ENCODE assay signal across 8 mouse cellular contexts in genomic region chr9:55542366-55543325, GRCm38 (mm10). TPM values are rescaled to one million over a fixed set of nuclear protein-coding genes. Genes with fewer than 3 reads are reported as not detected.
A peak's percentile ranks its signal among the peaks of the same experiment; 100 is the strongest.
DNase-seq lines count a peak whose midpoint lies in the region; ATAC-seq and TF ChIP-seq lines count a peak whose summit lies in the region.

No protein-coding gene starts in this region.

- H3K36me3 ChIP-seq in E14TG2a.4 (ENCODE audit: insufficient read depth, low read length), result no peaks in the 10 kb centered on the region
- no peaks in the 10 kb centered on the region for H3K36me3 ChIP-seq in heart, embryonic 13.5 days
- no peaks in the 10 kb centered on the region for H3K36me3 ChIP-seq in neural tube, embryonic 12.5 days

- peak overlapping the region; percentile 62 for H3K4me3 ChIP-seq in E14TG2a.4 (replicated peaks; ENCODE audit: low read length)
- peak overlapping the region; percentile 53 for H3K4me3 ChIP-seq in heart, embryonic 13.5 days
- peak overlapping the region; percentile 38 for H3K4me3 ChIP-seq in neural tube, embryonic 12.5 days

- no peaks in the 10 kb centered on the region for H3K9me3 ChIP-seq in E14TG2a.4 (ENCODE audit: low read length)
- no peaks in the 10 kb centered on the region for H3K9me3 ChIP-seq in heart, embryonic 13.5 days
- H3K9me3 ChIP-seq in neural tube, embryonic 12.5 days, result no peaks in the 10 kb centered on the region

- H3K27me3 ChIP-seq in E14TG2a.4 (ENCODE audit: insufficient read depth, low read length), result peaks cover 95% of the 10 kb centered on the region
- H3K27me3 ChIP-seq in heart, embryonic 13.5 days (replicated peaks), result peaks cover 99% of the 10 kb centered on the region
- peaks cover 94% of the 10 kb centered on the region for H3K27me3 ChIP-seq in neural tube, embryonic 12.5 days (replicated peaks)

- H3K9ac ChIP-seq in heart, embryonic 13.5 days, result peak overlapping the region; percentile 41; the same call in 1 of the 2 replicates
- H3K9ac ChIP-seq in neural tube, embryonic 12.5 days, result peak overlapping the region; percentile 56

- ATAC-seq in heart, embryonic 13.5 days (ENCODE audit: extremely low read depth, insufficient number of reproducible peaks, low FRiP score, low TSS enrichment), result no peak
- ATAC-seq in neural tube, embryonic 12.5 days (ENCODE audit: low FRiP score, low read depth), result no peak

- whole genome bisulfite sequencing in heart, embryonic 13.5 days, result 3% methylated on average over 59 of the region's 59 CpGs
- 1% methylated on average over 59 of the region's 59 CpGs for WGBS in neural tube, embryonic 12.5 days

- no peak for TF ChIP-seq CTCF in E14TG2a.4 (conservative IDR thresholded peaks at IDR 0.05; ENCODE audit: low read length)

- intact Hi-C loops in left cerebral cortex, postnatal 25 days (cut with DNase I), result no loop called here

- H3K4me1 ChIP-seq in E14TG2a.4 (replicated peaks; ENCODE audit: low read depth, low read length), result peaks cover 81% of the 10 kb centered on the region
- H3K4me1 ChIP-seq in heart, embryonic 13.5 days, result peaks cover 60% of the 10 kb centered on the region
- peaks cover 50% of the 10 kb centered on the region for H3K4me1 ChIP-seq in neural tube, embryonic 12.5 days

- DNase-seq in cerebellum, adult 8-10 months, result peak; percentile 16
- no peak for DNase-seq in cerebellum, postnatal 4 days (ENCODE audit: low spot score in 2 of 2)
- DNase-seq in kidney, postnatal 25 days, result peak; percentile 9 to 35
- DNase-seq in urinary bladder, adult 2 months (ENCODE audit: low spot score), result no peak
- no peak for DNase-seq in left cerebral cortex, postnatal 25 days (ENCODE audit: low spot score in 2 of 2)

- H3K27ac ChIP-seq in heart, embryonic 13.5 days (replicated peaks), result no peak overlapping the region
- H3K27ac ChIP-seq in neural tube, embryonic 12.5 days, result no peak overlapping the region

- peak overlapping the region; percentile 71 for H3K4me2 ChIP-seq in heart, embryonic 13.5 days
- H3K4me2 ChIP-seq in neural tube, embryonic 12.5 days (replicated peaks), result peak overlapping the region; percentile 63

RNA-seq across cellular contexts. Expression of gene Isl2, which starts 4.2 kb away (rescaled TPM):
- 0.17 and 0.74 TPM in 2 replicates for polyA plus RNA-seq in heart, embryonic 13.5 days (2015; fragmentation: Nextera tagmentation; extraction: Ambion mirVana)
- 46.4 and 62.5 TPM in 2 replicates for polyA plus RNA-seq in neural tube, embryonic 12.5 days (2016; fragmentation: Nextera tagmentation; extraction: Ambion mirVana)
- polyA plus RNA-seq in urinary bladder, adult 2 months (2012; rRNA removed), result 0.32 and 0.37 TPM in 2 replicates
- not detected for total RNA-seq in left cerebral cortex, postnatal 25 days (2021)

RNA-seq across cellular contexts. Expression of gene Etfa, which starts 30.6 kb away (rescaled TPM):
- 286 and 325 TPM in 2 replicates for polyA plus RNA-seq in heart, embryonic 13.5 days (2015; fragmentation: Nextera tagmentation; extraction: Ambion mirVana)
- polyA plus RNA-seq in neural tube, embryonic 12.5 days (2016; fragmentation: Nextera tagmentation; extraction: Ambion mirVana), result 120 and 124 TPM in 2 replicates
- polyA plus RNA-seq in urinary bladder, adult 2 months (2012; rRNA removed), result 93.4 and 107 TPM in 2 replicates
- 10 to 100 TPM; 42.6 to 45.8 TPM for total RNA-seq in left cerebral cortex, postnatal 25 days (2021)

Comparison
In these comparisons a context has a peak if more than half of its experiments do, and no peak if none do; other contexts are left out.
1. DNase-seq: peak in cerebellum, adult 8-10 months (single experiment) and kidney, postnatal 25 days (2 of 2); none in cerebellum, postnatal 4 days (0 of 2), urinary bladder, adult 2 months (single experiment) and left cerebral cortex, postnatal 25 days (0 of 2).
2. RNA of gene Isl2, which starts 4.2 kb away (polyA plus RNA-seq): 46.4 to 62.5 TPM in neural tube, embryonic 12.5 days; 0.32 to 0.37 TPM in urinary bladder, adult 2 months and 0.17 to 0.74 TPM in heart, embryonic 13.5 days; every median in the first group is over 10 times any median in the second.
3. Peak in every context shown above with its lines, with median percentiles within 50 percentile points of each other: H3K4me3 ChIP-seq.